Mouse (Mus musculus) layer of hippocampus, adult 9-11 months (tissue): ENCODE results near the gene Med12.
"Not testable (repeated sequence)": the region's sequence is repeated elsewhere in the genome, so short reads cannot be mapped to it uniquely, and the experiment has no call there.

Experiments used
- DNase-seq: peaks from one replicate; pipeline ENCODE4 v3.0.0; 2022

Med12 gene

GRCm38 (mm10) chrX:101300427-101301030 lies 26.7 kb downstream of the Med12 start:
- no peak for DNase-seq

GRCm38 (mm10) chrX:101301654-101302053 lies 27.8 kb downstream of the Med12 start:
- no peak for DNase-seq

- no peak for DNase-seq
Observed at GRCm38 (mm10) chrX:101304646-101305045, 30.8 kb downstream of the Med12 start.

- DNase-seq, result peak; percentile 47
Observed at GRCm38 (mm10) chrX:101309299-101309698, 35.5 kb downstream of the Med12 start.

GRCm38 (mm10) chrX:101313625-101314359 lies 40.0 kb downstream of the Med12 start:
- DNase-seq, result peak; percentile 92

- no peak for DNase-seq
Observed at GRCm38 (mm10) chrX:101319775-101320174, 45.9 kb downstream of the Med12 start.

- no peak for DNase-seq
Observed at GRCm38 (mm10) chrX:101325989-101326899, 52.4 kb downstream of the Med12 start.

GRCm38 (mm10) chrX:101329372-101330028 lies 55.7 kb downstream of the Med12 start:
- DNase-seq, result peak; percentile 38

GRCm38 (mm10) chrX:101332031-101332374 lies 58.2 kb downstream of the Med12 start:
- no peak for DNase-seq

- peak; percentile 95 for DNase-seq
Observed at GRCm38 (mm10) chrX:101332375-101333211, 58.8 kb downstream of the Med12 start.

GRCm38 (mm10) chrX:101334606-101335005 lies 60.8 kb downstream of the Med12 start:
- DNase-seq, result no peak

- no peak for DNase-seq
Observed at GRCm38 (mm10) chrX:101338666-101339065, 64.8 kb downstream of the Med12 start.

- not testable (repeated sequence) for DNase-seq
Observed at GRCm38 (mm10) chrX:101342837-101343236, 69.0 kb downstream of the Med12 start.

GRCm38 (mm10) chrX:101345456-101345855 lies 71.6 kb downstream of the Med12 start:
- DNase-seq, result no peak

GRCm38 (mm10) chrX:101346475-101346874 lies 72.6 kb downstream of the Med12 start:
- no peak for DNase-seq
